Mouse (Mus musculus) stomach, postnatal 0 days (tissue): ENCODE results near the gene Wdr91.

Experiments
- CTCF ChIP-seq: IDR thresholded peaks from 2 replicates; pipeline ENCODE4 v1.5.1; 2016; ENCODE audit warnings: antibody characterized with exemption, low read depth, mild to moderate bottlenecking, moderate library complexity
- EP300 ChIP-seq: optimal IDR thresholded peaks from 2 replicates; pipeline ENCODE3; 2016; ENCODE audit warnings: antibody characterized with exemption

DNA sequence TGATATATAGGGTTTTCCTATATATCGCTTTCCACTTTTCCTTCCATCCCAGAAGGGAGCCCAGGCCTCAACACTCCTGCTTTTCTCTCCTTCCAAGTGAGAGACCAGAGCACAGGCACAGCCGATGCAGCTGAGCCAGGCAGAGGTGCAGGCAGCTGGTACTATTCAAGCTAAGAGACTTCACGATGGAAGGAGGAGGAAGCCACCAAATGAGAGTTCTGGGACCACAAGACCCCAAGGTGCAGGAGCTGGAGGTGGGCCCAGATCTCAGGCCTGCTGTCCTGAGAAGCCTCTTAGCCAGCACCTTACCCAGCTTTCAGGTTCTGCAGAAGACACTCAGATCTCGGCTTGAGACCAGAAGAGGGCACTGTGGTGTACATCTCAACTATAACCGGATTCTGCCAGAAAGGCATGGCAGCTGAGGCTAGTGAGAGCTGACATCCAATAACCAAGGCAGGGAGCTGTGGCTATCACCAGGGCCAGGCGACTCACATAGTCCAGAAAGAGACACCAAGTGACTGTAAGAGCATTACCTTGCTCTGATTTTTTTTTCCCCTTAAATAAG lies 30.7 kb downstream of the Wdr91 start:
- TF ChIP-seq CTCF (peak; percentile 72), EP300 (no peak)
